Mouse (Mus musculus) cerebellum, adult (tissue): ENCODE results near the gene Dpf3.

Source experiments
- ATAC-seq: cut with Nextera tagmentation; 2 replicates; pipeline ENCODE4 v1.9.2; 2017; ENCODE audit warnings: mild to moderate bottlenecking, moderate library complexity, mixed read lengths; ENCODE audit not compliant: insufficient number of reproducible peaks, low FRiP score, low TSS enrichment

Gene Dpf3

GRCm38 (mm10) chr12:83497959-83498358 lies 10.4 kb upstream of the Dpf3 start:
- no peak for ATAC-seq

- no peak for ATAC-seq
Observed at GRCm38 (mm10) chr12:83496736-83497135, 9.2 kb upstream of the Dpf3 start.

GRCm38 (mm10) chr12:83496336-83496735 lies 8.8 kb upstream of the Dpf3 start:
- ATAC-seq: no peak

GRCm38 (mm10) chr12:83495961-83496282 lies 8.4 kb upstream of the Dpf3 start:
- ATAC-seq: no peak

DNA sequence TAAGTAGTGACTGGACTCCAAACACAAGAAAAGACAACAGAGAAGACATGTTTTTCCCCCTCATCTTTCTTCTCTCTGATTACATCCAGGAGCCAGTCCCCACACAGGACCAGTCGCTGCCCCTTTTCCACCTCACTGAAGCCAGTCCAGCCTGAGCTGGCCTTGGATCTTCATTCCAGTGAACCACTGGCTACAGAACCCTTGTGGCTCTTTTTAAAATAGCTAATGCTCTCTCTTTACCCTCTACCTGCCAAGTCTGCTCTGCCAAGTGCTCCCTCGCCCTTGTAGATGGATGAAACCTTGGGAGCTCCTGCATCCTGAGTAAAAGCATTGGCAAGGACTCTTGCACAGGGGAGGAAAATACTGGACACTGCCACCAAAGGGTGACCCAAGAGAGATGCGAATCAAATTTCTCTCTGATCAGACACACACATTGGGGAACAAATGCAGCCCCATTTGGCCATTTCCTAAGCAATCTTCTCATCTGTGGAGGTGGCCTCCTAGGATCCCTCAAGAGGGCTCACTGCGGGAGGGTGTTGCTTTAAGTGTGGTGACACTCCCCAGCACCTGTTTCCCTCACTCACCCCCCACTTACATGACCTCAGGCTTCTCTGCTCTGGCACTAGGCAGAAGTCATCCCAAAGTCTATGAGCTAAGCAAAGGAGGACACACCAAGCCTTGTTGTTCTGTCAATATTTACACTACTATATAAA lies 7.9 kb upstream of the Dpf3 start:
- ATAC-seq: no peak

DNA sequence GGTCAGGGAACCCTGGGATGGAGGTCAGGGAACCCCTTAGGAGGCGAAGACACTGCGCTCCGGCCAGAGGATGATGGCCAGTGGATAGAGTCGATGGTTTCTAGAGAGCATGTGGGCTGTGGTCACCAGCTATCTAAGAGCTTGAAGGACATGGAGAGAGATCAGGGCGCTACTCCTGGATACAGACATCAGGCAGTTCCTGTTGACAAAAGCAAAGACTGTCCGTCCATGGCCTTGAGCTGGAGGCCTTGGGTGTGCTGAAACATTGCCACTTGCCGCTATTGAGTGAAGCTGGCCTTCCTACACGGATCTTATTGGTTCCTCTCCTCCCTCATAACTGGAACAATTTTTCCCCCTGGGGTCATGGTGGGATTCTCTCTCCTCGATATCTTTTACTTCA lies 6.7 kb upstream of the Dpf3 start:
- ATAC-seq: no peak

GRCm38 (mm10) chr12:83492808-83493207 lies 5.3 kb upstream of the Dpf3 start:
- no peak for ATAC-seq

DNA sequence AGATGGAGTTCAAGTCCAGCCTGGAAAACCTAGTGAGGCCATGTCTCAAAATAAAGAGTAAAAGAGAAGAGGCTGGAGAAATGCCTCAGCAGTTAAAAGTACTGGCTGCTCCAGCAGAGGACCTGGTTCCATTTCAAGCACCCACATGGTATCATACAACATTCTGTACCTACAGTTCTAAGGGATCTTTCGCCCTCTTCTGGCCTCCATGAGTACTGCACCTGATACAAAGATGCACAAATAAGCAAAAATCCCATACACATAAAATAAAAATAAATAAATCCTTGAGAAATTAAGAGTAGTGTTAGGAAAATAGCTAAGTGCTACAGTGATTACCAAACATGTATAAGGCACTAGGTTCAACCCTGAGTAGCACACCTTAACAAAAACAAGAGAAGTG lies 4.1 kb upstream of the Dpf3 start:
- no peak for ATAC-seq

- ATAC-seq: no peak
Observed at GRCm38 (mm10) chr12:83489748-83490147, 2.2 kb upstream of the Dpf3 start.

DNA sequence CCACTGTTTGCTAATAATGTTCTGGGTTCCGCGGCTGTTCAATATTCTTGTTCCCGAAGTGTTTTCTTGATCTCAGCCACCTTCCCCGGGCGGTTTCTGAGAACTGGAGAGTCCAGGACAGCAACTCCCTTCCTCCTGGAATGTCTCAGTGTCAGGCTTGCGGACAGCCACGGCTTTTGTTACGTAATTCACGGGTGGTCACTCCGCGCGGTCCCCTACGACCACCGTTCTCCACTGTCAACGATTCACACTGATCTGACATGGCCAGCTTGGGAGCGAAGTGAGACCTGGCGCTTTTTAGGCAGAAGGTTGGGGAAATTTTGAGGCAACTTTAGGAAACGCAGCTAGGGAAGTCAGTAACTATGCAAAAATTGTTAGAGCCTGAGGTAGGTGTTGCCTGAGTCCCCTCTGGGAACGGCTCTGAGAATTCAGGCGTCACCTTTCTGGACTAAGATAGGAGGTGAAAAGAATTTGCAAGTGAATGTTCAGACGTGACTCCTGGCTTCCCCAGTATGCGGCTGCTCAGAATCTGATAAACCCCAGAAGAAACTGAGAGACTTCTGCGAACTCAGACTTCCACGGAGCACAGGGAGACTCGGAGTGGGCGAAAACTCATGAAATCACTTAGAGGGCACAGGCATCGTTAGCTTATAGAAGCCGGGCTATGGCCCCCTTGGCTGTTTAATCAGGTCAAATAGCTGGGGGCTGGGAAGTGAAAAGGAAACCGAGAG lies 860 bp upstream of the Dpf3 start:
- ATAC-seq: no peak; the same call in 1 of the 2 replicates

DNA sequence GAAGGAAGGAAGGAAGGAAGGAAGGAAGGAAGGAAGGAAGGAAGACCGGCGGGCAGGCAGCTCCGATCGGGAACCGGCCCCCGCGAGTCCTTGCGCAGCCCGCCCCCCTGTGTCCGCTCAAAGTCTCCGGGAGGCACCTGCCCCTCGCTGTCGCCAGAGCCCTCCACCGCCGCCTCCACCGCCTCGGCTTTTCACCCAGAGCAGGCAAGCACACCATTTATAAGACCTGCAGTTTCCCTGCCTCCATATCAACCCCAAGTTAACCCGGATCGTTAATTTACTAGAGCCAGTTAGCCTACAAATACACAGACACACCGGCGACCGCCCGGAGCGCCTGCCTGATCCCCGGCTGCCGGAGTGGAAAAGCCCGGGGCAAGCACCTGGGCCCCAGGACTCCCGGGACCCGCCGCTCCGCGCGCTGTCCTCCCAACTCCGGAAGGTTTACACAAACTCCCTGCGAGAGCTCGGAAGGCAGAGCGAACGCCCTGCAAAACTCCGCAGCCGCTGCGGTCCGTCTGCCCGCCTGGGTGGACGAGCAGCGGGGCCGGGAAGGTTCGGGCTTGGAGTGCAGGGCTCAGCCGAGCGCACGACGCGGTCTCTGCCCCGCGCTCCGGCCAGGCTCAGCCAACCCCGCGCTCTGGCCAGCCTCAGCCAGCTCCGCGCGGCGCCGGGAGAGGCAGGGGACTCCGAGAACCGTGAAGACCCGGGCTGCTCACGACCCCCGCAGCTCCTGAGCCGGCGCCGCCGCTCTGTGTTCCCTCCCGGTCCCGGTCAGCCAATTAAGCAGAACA lies 650 bp downstream of the Dpf3 start:
- ATAC-seq: peak; percentile 43; the same call in 1 of the 2 replicates

GRCm38 (mm10) chr12:83485911-83486670 lies 1.4 kb downstream of the Dpf3 start:
- no peak for ATAC-seq

GRCm38 (mm10) chr12:83484855-83485745 lies 2.4 kb downstream of the Dpf3 start:
- no peak for ATAC-seq

GRCm38 (mm10) chr12:83483653-83484052 lies 3.9 kb downstream of the Dpf3 start:
- no peak for ATAC-seq

GRCm38 (mm10) chr12:83481439-83481838 lies 6.1 kb downstream of the Dpf3 start:
- no peak for ATAC-seq

GRCm38 (mm10) chr12:83479818-83480401 lies 7.6 kb downstream of the Dpf3 start:
- ATAC-seq: no peak

GRCm38 (mm10) chr12:83479140-83479539 lies 8.4 kb downstream of the Dpf3 start:
- ATAC-seq: no peak

GRCm38 (mm10) chr12:83476277-83476676 lies 11.2 kb downstream of the Dpf3 start:
- no peak for ATAC-seq

DNA sequence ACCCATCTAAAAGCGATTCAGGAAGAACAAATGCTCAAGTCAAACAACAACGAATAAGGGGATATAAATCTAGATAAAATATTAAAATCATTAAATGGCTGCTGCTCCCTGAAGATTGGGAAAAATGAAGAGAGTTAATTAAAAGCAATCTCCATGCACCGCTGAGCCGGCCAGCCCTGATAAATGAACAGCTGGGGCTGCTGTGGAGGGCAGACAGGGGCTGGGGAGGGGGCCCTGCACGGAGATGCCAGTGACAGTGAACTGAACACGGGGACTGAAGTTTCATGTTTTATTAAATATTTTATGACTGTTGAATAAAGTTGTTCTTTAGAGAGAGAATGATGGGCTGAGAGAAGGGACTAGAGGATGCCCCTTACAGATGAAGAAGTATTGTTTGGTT lies 12.1 kb downstream of the Dpf3 start:
- ATAC-seq: no peak
